Mouse (Mus musculus): ENCODE measurements around the gene Cish. TPM values are rescaled to one million over a fixed set of nuclear protein-coding genes. Genes with fewer than 3 reads are reported as not detected.
A peak's percentile ranks its signal among the peaks of the same experiment; 100 is the strongest.

Cish gene
- polyA plus RNA-seq (2014; fragmentation: Nextera tagmentation; extraction: Ambion mirVana): 5.8 and 6.6 TPM in 2 replicates

GRCm38 (mm10) chr9:107296016-107296040 lies at the start of gene Cish:
TSS of gene Cish (plus strand) at chr9:107296026.
- peak within 1 kb of the TSS; percentile 57 for H3K4me3 ChIP-seq (ENCODE audit: low read depth, low read length)
- ATAC-seq (ENCODE audit: low read depth): no peak
- no peak for DNase-seq (ENCODE audit: low spot score)
- H3K27ac ChIP-seq (replicated peaks; ENCODE audit: low read depth, low read length): peak within 1 kb of the TSS; percentile 69
- peaks cover 11% of the 10 kb centered on the region for H3K36me3 ChIP-seq (ENCODE audit: control insufficient read depth, insufficient read depth, low read length)
- H3K4me1 ChIP-seq (ENCODE audit: control insufficient read depth, insufficient read depth, low read length): 0 out of 2 replicates have a peak, but pooled peaks cover 3% of the 10 kb centered on the region
- no peaks in the 10 kb centered on the region for H3K9me3 ChIP-seq (ENCODE audit: control insufficient read depth, low read length)
- H3K4me2 ChIP-seq (ENCODE audit: low read depth, low read length): peak within 1 kb of the TSS; percentile 76
- H3K27me3 ChIP-seq (replicated peaks; ENCODE audit: control insufficient read depth, insufficient read depth, low read length): no peaks in the 10 kb centered on the region
- H3K9ac ChIP-seq (ENCODE audit: low read depth, low read length): peak within 1 kb of the TSS; percentile 71

GRCm38 (mm10) chr9:107246170-107246569 lies 49.7 kb upstream of the Cish start:
- ATAC-seq (ENCODE audit: low read depth) (no peak), DNase-seq (ENCODE audit: low spot score) (no peak)
- no peaks in the 10 kb centered on the region for H3K27me3 ChIP-seq (replicated peaks; ENCODE audit: control insufficient read depth, insufficient read depth, low read length)
- no peak overlapping the region for H3K9ac ChIP-seq (ENCODE audit: low read depth, low read length)
- H3K4me3 ChIP-seq (ENCODE audit: low read depth, low read length): no peak overlapping the region
- H3K9me3 ChIP-seq (ENCODE audit: control insufficient read depth, low read length): no peaks in the 10 kb centered on the region
- no peaks in the 10 kb centered on the region for H3K36me3 ChIP-seq (ENCODE audit: control insufficient read depth, insufficient read depth, low read length)
- H3K27ac ChIP-seq (replicated peaks; ENCODE audit: low read depth, low read length): no peak overlapping the region
- H3K4me1 ChIP-seq (ENCODE audit: control insufficient read depth, insufficient read depth, low read length): no peaks in the 10 kb centered on the region
- 55% methylated on average over 4 of the region's 4 CpGs for WGBS
- H3K4me2 ChIP-seq (ENCODE audit: low read depth, low read length): no peak overlapping the region

- Histone ChIP-seq H3K4me3 (ENCODE audit: low read depth, low read length) (no peak overlapping the region), H3K36me3 (ENCODE audit: control insufficient read depth, insufficient read depth, low read length) (no peaks in the 10 kb centered on the region), H3K27me3 (replicated peaks; ENCODE audit: control insufficient read depth, insufficient read depth, low read length) (no peaks in the 10 kb centered on the region), H3K9me3 (ENCODE audit: control insufficient read depth, low read length) (no peaks in the 10 kb centered on the region), H3K4me2 (ENCODE audit: low read depth, low read length) (no peak overlapping the region), H3K27ac (replicated peaks; ENCODE audit: low read depth, low read length) (no peak overlapping the region), H3K9ac (ENCODE audit: low read depth, low read length) (no peak overlapping the region), H3K4me1 (ENCODE audit: control insufficient read depth, insufficient read depth, low read length) (no peaks in the 10 kb centered on the region)
- DNase-seq (ENCODE audit: low spot score) (no peak), ATAC-seq (ENCODE audit: low read depth) (no peak)
- WGBS: 74% methylated on average over 6 of the region's 6 CpGs
Observed at GRCm38 (mm10) chr9:107249154-107249553, 46.7 kb upstream of the Cish start.

GRCm38 (mm10) chr9:107250416-107251337 lies 45.1 kb upstream of the Cish start:
- Histone ChIP-seq H3K9me3 (ENCODE audit: control insufficient read depth, low read length) (no peaks in the 10 kb centered on the region), H3K9ac (ENCODE audit: low read depth, low read length) (no peak overlapping the region), H3K4me3 (ENCODE audit: low read depth, low read length) (no peak overlapping the region), H3K27me3 (replicated peaks; ENCODE audit: control insufficient read depth, insufficient read depth, low read length) (no peaks in the 10 kb centered on the region), H3K27ac (replicated peaks; ENCODE audit: low read depth, low read length) (no peak overlapping the region), H3K4me2 (ENCODE audit: low read depth, low read length) (no peak overlapping the region), H3K36me3 (ENCODE audit: control insufficient read depth, insufficient read depth, low read length) (no peaks in the 10 kb centered on the region), H3K4me1 (ENCODE audit: control insufficient read depth, insufficient read depth, low read length) (no peaks in the 10 kb centered on the region)
- WGBS: 81% methylated on average over 14 of the region's 14 CpGs
- ATAC-seq (ENCODE audit: low read depth) (no peak), DNase-seq (ENCODE audit: low spot score) (no peak)

- WGBS: 27% methylated on average over 5 of the region's 5 CpGs
- DNase-seq (ENCODE audit: low spot score): peak; percentile 56
- H3K9ac ChIP-seq (ENCODE audit: low read depth, low read length): peak overlapping the region; percentile 25; the same call in 1 of the 2 replicates
Observed at GRCm38 (mm10) chr9:107252164-107252563, 43.7 kb upstream of the Cish start.

GRCm38 (mm10) chr9:107254476-107254875 lies 41.4 kb upstream of the Cish start:
- Histone ChIP-seq H3K4me2 (ENCODE audit: low read depth, low read length) (no peak overlapping the region), H3K4me1 (ENCODE audit: control insufficient read depth, insufficient read depth, low read length) (no peaks in the 10 kb centered on the region), H3K27me3 (replicated peaks; ENCODE audit: control insufficient read depth, insufficient read depth, low read length) (no peaks in the 10 kb centered on the region), H3K9me3 (ENCODE audit: control insufficient read depth, low read length) (no peaks in the 10 kb centered on the region), H3K36me3 (ENCODE audit: control insufficient read depth, insufficient read depth, low read length) (no peaks in the 10 kb centered on the region), H3K27ac (replicated peaks; ENCODE audit: low read depth, low read length) (no peak overlapping the region), H3K4me3 (ENCODE audit: low read depth, low read length) (no peak overlapping the region), H3K9ac (ENCODE audit: low read depth, low read length) (no peak overlapping the region)
- no peak for DNase-seq (ENCODE audit: low spot score)
- peak; percentile 55; the same call in 1 of the 2 replicates for ATAC-seq (ENCODE audit: low read depth)
- 74% methylated on average over 12 of the region's 12 CpGs for WGBS

More at GRCm38 (mm10) chr9:107252164-107252563, 43.7 kb upstream of the Cish start:
- Histone ChIP-seq H3K4me2 (ENCODE audit: low read depth, low read length) (no peak overlapping the region), H3K9me3 (ENCODE audit: control insufficient read depth, low read length) (no peaks in the 10 kb centered on the region), H3K4me3 (ENCODE audit: low read depth, low read length) (no peak overlapping the region), H3K27me3 (replicated peaks; ENCODE audit: control insufficient read depth, insufficient read depth, low read length) (no peaks in the 10 kb centered on the region), H3K36me3 (ENCODE audit: control insufficient read depth, insufficient read depth, low read length) (no peaks in the 10 kb centered on the region), H3K27ac (replicated peaks; ENCODE audit: low read depth, low read length) (no peak overlapping the region), H3K4me1 (ENCODE audit: control insufficient read depth, insufficient read depth, low read length) (no peaks in the 10 kb centered on the region)
- ATAC-seq (ENCODE audit: low read depth): no peak

- 94% methylated on average over 3 of the region's 3 CpGs for WGBS
- H3K9me3 ChIP-seq (ENCODE audit: control insufficient read depth, low read length): no peaks in the 10 kb centered on the region
- no peaks in the 10 kb centered on the region for H3K27me3 ChIP-seq (replicated peaks; ENCODE audit: control insufficient read depth, insufficient read depth, low read length)
- H3K9ac ChIP-seq (ENCODE audit: low read depth, low read length): no peak overlapping the region
- H3K27ac ChIP-seq (replicated peaks; ENCODE audit: low read depth, low read length): no peak overlapping the region
- H3K4me2 ChIP-seq (ENCODE audit: low read depth, low read length): no peak overlapping the region
- ATAC-seq (ENCODE audit: low read depth) (no peak), DNase-seq (ENCODE audit: low spot score) (no peak)
- H3K36me3 ChIP-seq (ENCODE audit: control insufficient read depth, insufficient read depth, low read length): no peaks in the 10 kb centered on the region
- no peaks in the 10 kb centered on the region for H3K4me1 ChIP-seq (ENCODE audit: control insufficient read depth, insufficient read depth, low read length)
- no peak overlapping the region for H3K4me3 ChIP-seq (ENCODE audit: low read depth, low read length)
Observed at GRCm38 (mm10) chr9:107254925-107255324, 40.9 kb upstream of the Cish start.

- no peak overlapping the region for H3K4me3 ChIP-seq (ENCODE audit: low read depth, low read length)
- ATAC-seq (ENCODE audit: low read depth) (no peak), DNase-seq (ENCODE audit: low spot score) (no peak)
- H3K27ac ChIP-seq (replicated peaks; ENCODE audit: low read depth, low read length): no peak overlapping the region
- H3K9me3 ChIP-seq (ENCODE audit: control insufficient read depth, low read length): no peaks in the 10 kb centered on the region
- no peaks in the 10 kb centered on the region for H3K27me3 ChIP-seq (replicated peaks; ENCODE audit: control insufficient read depth, insufficient read depth, low read length)
- 60% methylated on average over 3 of the region's 3 CpGs for WGBS
- H3K4me1 ChIP-seq (ENCODE audit: control insufficient read depth, insufficient read depth, low read length): no peaks in the 10 kb centered on the region
- no peaks in the 10 kb centered on the region for H3K36me3 ChIP-seq (ENCODE audit: control insufficient read depth, insufficient read depth, low read length)
- no peak overlapping the region for H3K4me2 ChIP-seq (ENCODE audit: low read depth, low read length)
- H3K9ac ChIP-seq (ENCODE audit: low read depth, low read length): no peak overlapping the region
Observed at GRCm38 (mm10) chr9:107255596-107255995, 40.2 kb upstream of the Cish start.

GRCm38 (mm10) chr9:107259571-107259970 lies 36.3 kb upstream of the Cish start:
- Histone ChIP-seq H3K9ac (ENCODE audit: low read depth, low read length) (0 out of 2 replicates have a peak overlapping the region, but pooled peaks have one; percentile 30), H3K9me3 (ENCODE audit: control insufficient read depth, low read length) (no peaks in the 10 kb centered on the region), H3K27ac (replicated peaks; ENCODE audit: low read depth, low read length) (no peak overlapping the region), H3K4me3 (ENCODE audit: low read depth, low read length) (no peak overlapping the region), H3K4me2 (ENCODE audit: low read depth, low read length) (no peak overlapping the region), H3K27me3 (replicated peaks; ENCODE audit: control insufficient read depth, insufficient read depth, low read length) (no peaks in the 10 kb centered on the region), H3K4me1 (ENCODE audit: control insufficient read depth, insufficient read depth, low read length) (no peaks in the 10 kb centered on the region), H3K36me3 (ENCODE audit: control insufficient read depth, insufficient read depth, low read length) (no peaks in the 10 kb centered on the region)
- no peak for ATAC-seq (ENCODE audit: low read depth)
- 38% methylated on average over 6 of the region's 6 CpGs for WGBS
- DNase-seq (ENCODE audit: low spot score): peak; percentile 52

All from embryonic facial prominence, embryonic 14.5 days (tissue).